Mouse (Mus musculus) heart, postnatal 0 days (tissue): ENCODE measurements around the gene Nkx1-2. TPM values are rescaled to one million over a fixed set of nuclear protein-coding genes. Genes with fewer than 3 reads are reported as not detected.

Source experiments
- ATAC-seq: fragments of 200-750 bp; cut with Nextera tagmentation; 2 replicates; pipeline ENCODE4 v1.8.0; 2017; ENCODE audit warnings: low read depth, moderate number of reproducible peaks, moderate library complexity; ENCODE audit not compliant: insufficient read depth
- DNase-seq: peaks from one replicate; pipeline ENCODE4 v3.0.0-alpha.2; 2016; ENCODE audit warnings: low spot score
- H3K27ac ChIP-seq: fragments of 300-500 bp; sonication (generic); 2 replicates; pipeline ENCODE4 v1.5.1; 2014; ENCODE audit warnings: low read depth, mild to moderate bottlenecking
- H3K27me3 ChIP-seq: fragments of 300-500 bp; sonication (generic); 2 replicates; pipeline ENCODE4 v1.6.1; 2014; ENCODE audit warnings: low read length, mixed read lengths; ENCODE audit not compliant: control insufficient read depth, insufficient read depth
- H3K36me3 ChIP-seq: fragments of 300-500 bp; sonication (generic); replicated peaks from 2 replicates; pipeline ENCODE4 v1.6.1; 2014; ENCODE audit warnings: low read length, mixed read lengths; ENCODE audit not compliant: control insufficient read depth, insufficient read depth
- H3K4me1 ChIP-seq: fragments of 300-500 bp; sonication (generic); 2 replicates; pipeline ENCODE4 v1.6.1; 2014; ENCODE audit warnings: antibody characterized with exemption; ENCODE audit not compliant: control insufficient read depth, insufficient read depth
- H3K4me2 ChIP-seq: fragments of 300-500 bp; sonication (generic); 2 replicates; pipeline ENCODE4 v1.6.1; 2014; ENCODE audit warnings: low read depth, mild to moderate bottlenecking, low read length, moderate library complexity
- H3K4me3 ChIP-seq: fragments of 300-500 bp; sonication (generic); 2 replicates; pipeline ENCODE4 v1.5.1; 2014; ENCODE audit warnings: low read depth, low read length
- H3K9ac ChIP-seq: fragments of 300-500 bp; sonication (generic); replicated peaks from 2 replicates; pipeline ENCODE4 v1.6.1; 2014; ENCODE audit warnings: low read depth, low read length, mixed read lengths
- H3K9me3 ChIP-seq: fragments of 300-500 bp; sonication (generic); replicated peaks from 2 replicates; pipeline ENCODE4 v1.6.1; 2016; ENCODE audit warnings: low read length; ENCODE audit not compliant: control insufficient read depth
- CTCF ChIP-seq: IDR thresholded peaks from 2 replicates; pipeline ENCODE4 v1.5.1; 2016; ENCODE audit warnings: antibody characterized with exemption, control low read depth, low read depth
- EP300 ChIP-seq: IDR thresholded peaks from 2 replicates; pipeline ENCODE4 v1.6.1; 2016; ENCODE audit warnings: antibody characterized with exemption, low read depth
- WGBS: fragments of 180-500 bp; shearing (Covaris S2); extraction: QIAGEN DNeasy Blood & Tissue Kit; methylation state at CpG from one replicate; pipeline ENCODE4 v1.1.7; 2014; 5-methylcytosine and 5-hydroxymethylcytosine counted together
- polyA plus RNA-seq: library from polyadenylated mRNA; unstranded; fragments of >200 nt; fragmentation: Nextera tagmentation; extraction: Ambion mirVana; gene quantifications from 2 replicates; pipeline ENCODE4 v1.2.1, GENCODE M21; 2015
- total RNA-seq: library from RNA; depleted of rRNA; stranded (reverse); fragments of >200 nt; gene quantifications from 2 replicates; pipeline ENCODE4 v1.2.3, GENCODE M21; 2014; ENCODE audit warnings: low replicate concordance

Nkx1-2 gene
- total and polyA plus RNA-seq, 2 experiments from 2014 or later = not detected

- Histone ChIP-seq H3K4me3 (no peak overlapping the region), H3K27ac (no peak overlapping the region), H3K4me2 (no peak overlapping the region), H3K4me1 (0 out of 2 replicates have a peak, but pooled peaks cover 6% of the 10 kb centered on the region), H3K9me3 (no peaks in the 10 kb centered on the region), H3K27me3 (no peaks in the 10 kb centered on the region), H3K36me3 (no peaks in the 10 kb centered on the region), H3K9ac (no peak overlapping the region)
- ATAC-seq (no peak), DNase-seq (no peak)
- WGBS = 58% methylated on average over 6 of the region's 6 CpGs
- TF ChIP-seq EP300 (no peak), CTCF (no peak)
These were observed 18.9 kb downstream of the Nkx1-2 start for GRCm38 (mm10) chr7:132580511-132580910.

- Histone ChIP-seq H3K4me2 (peak overlapping the region; percentile 72; the same call in 1 of the 2 replicates), H3K4me3 (peak overlapping the region; percentile 61; the same call in 1 of the 2 replicates), H3K27ac (peak overlapping the region; percentile 96), H3K4me1 (peaks cover 22% of the 10 kb centered on the region), H3K9ac (peak overlapping the region; percentile 22; the same call in 1 of the 2 replicates), H3K9me3 (no peaks in the 10 kb centered on the region), H3K27me3 (no peaks in the 10 kb centered on the region), H3K36me3 (no peaks in the 10 kb centered on the region)
- TF ChIP-seq CTCF (no peak), EP300 (no peak)
- ATAC-seq (no peak), DNase-seq (no peak)
- 43% methylated on average over 4 of the region's 4 CpGs for WGBS
These were observed 22.5 kb downstream of the Nkx1-2 start for GRCm38 (mm10) chr7:132576891-132577290.

- H3K4me2 ChIP-seq = peak within 1 kb of the TSS; percentile 72
- H3K9ac ChIP-seq = peak within 1 kb of the TSS; percentile 69
- H3K4me3 ChIP-seq = peak within 1 kb of the TSS; percentile 61
- H3K27ac ChIP-seq = peak within 1 kb of the TSS; percentile 96
- H3K27me3 ChIP-seq = no peaks in the 10 kb centered on the region
- H3K36me3 ChIP-seq = no peaks in the 10 kb centered on the region
- no peaks in the 10 kb centered on the region for H3K9me3 ChIP-seq
- H3K4me1 ChIP-seq = peaks cover 28% of the 10 kb centered on the region
- ATAC-seq (peak; percentile 97), DNase-seq (peak; percentile 97)
- 1% methylated on average over 49 of the region's 49 CpGs for WGBS
- TF ChIP-seq CTCF = no peak; the same call in 1 of the 2 replicates
These were observed 23.3 kb downstream of the Nkx1-2 start, which contains the start of gene Oat for GRCm38 (mm10) chr7:132576116-132576650. TSS of gene Oat (minus strand) at chr7:132576398.

- ATAC-seq (peak; percentile 87), DNase-seq (peak; percentile 96)
- Histone ChIP-seq H3K9ac (peak overlapping the region; percentile 69), H3K9me3 (no peaks in the 10 kb centered on the region), H3K4me1 (peaks cover 33% of the 10 kb centered on the region), H3K27me3 (no peaks in the 10 kb centered on the region), H3K36me3 (no peaks in the 10 kb centered on the region), H3K4me2 (peak overlapping the region; percentile 72), H3K4me3 (peak overlapping the region; percentile 61), H3K27ac (peak overlapping the region; percentile 96)
- under 1% methylated on average over 13 of the region's 13 CpGs for WGBS
- TF ChIP-seq EP300 (no peak), CTCF (peak; percentile 57)
These were observed 23.8 kb downstream of the Nkx1-2 start for GRCm38 (mm10) chr7:132575623-132576022.

- Histone ChIP-seq H3K4me1 (peaks cover 40% of the 10 kb centered on the region), H3K27ac (no peak overlapping the region), H3K4me3 (no peak overlapping the region), H3K9ac (no peak overlapping the region), H3K9me3 (no peaks in the 10 kb centered on the region), H3K4me2 (no peak overlapping the region), H3K36me3 (peaks cover 6% of the 10 kb centered on the region), H3K27me3 (no peaks in the 10 kb centered on the region)
- TF ChIP-seq CTCF (no peak), EP300 (no peak)
- no peak for ATAC-seq
- DNase-seq = no peak
- 80% methylated on average over 5 of the region's 5 CpGs for WGBS
These were observed 24.8 kb downstream of the Nkx1-2 start for GRCm38 (mm10) chr7:132574646-132575045.

GRCm38 (mm10) chr7:132573205-132573604 lies 26.2 kb downstream of the Nkx1-2 start:
- TF ChIP-seq EP300 (no peak), CTCF (no peak)
- no peak for ATAC-seq
- Histone ChIP-seq H3K27ac (peak overlapping the region; percentile 21; the same call in 1 of the 2 replicates), H3K9me3 (no peaks in the 10 kb centered on the region), H3K4me2 (no peak overlapping the region), H3K36me3 (peaks cover 20% of the 10 kb centered on the region), H3K4me1 (peaks cover 41% of the 10 kb centered on the region), H3K27me3 (no peaks in the 10 kb centered on the region), H3K9ac (no peak overlapping the region), H3K4me3 (no peak overlapping the region)
- no peak for DNase-seq
- 70% methylated on average over 6 of the region's 6 CpGs for WGBS
